Mouse (Mus musculus) G1E (cell line): ENCODE results near the gene Gm26602.

Source experiments
- CTCF ChIP-seq: IDR thresholded peaks from 2 replicates; pipeline ENCODE4 v1.5.1; 2012; ENCODE audit warnings: low read depth, low read length, inconsistent platforms, mixed read lengths
- GATA1 ChIP-seq: IDR thresholded peaks from 2 replicates; pipeline ENCODE4 v1.6.1; 2012; ENCODE audit warnings: borderline replicate concordance, low read length, inconsistent platforms, mixed read lengths
- GATA2 ChIP-seq: IDR thresholded peaks from 2 replicates; pipeline ENCODE4 v1.6.1; 2012; ENCODE audit warnings: low read depth, low read length, inconsistent platforms, borderline replicate concordance
- POLR2AphosphoS5 ChIP-seq: IDR thresholded peaks from 2 replicates; pipeline ENCODE4 v1.6.1; 2012; ENCODE audit warnings: low read depth, low read length, inconsistent platforms; ENCODE audit not compliant: insufficient replicate concordance
- TAL1 ChIP-seq: conservative IDR thresholded peaks from 2 replicates; pipeline ENCODE4 v1.6.1; 2012; ENCODE audit warnings: low read depth, low read length, inconsistent platforms, mixed read lengths

- no peak for TF ChIP-seq CTCF
- no peak for TF ChIP-seq TAL1
- no peak for TF ChIP-seq POLR2AphosphoS5
- no peak for TF ChIP-seq GATA2
- TF ChIP-seq GATA1, result no peak
Measured at GRCm38 (mm10) chr10:79910556-79910955, at the start of gene Gm26602.
